Mouse (Mus musculus) heart, adult 2 months (tissue): ENCODE measurements around the gene Meis2.

Experiments used
- CTCF ChIP-seq: fragments of 200-600 bp; IDR thresholded peaks from 2 replicates; pipeline ENCODE4 v1.8.1; 2022; ENCODE audit warnings: antibody characterized with exemption, mild to moderate bottlenecking, moderate library complexity
- EP300 ChIP-seq: fragments of 200-500 bp; IDR thresholded peaks from 2 replicates; pipeline ENCODE4 v1.6.1; 2011; ENCODE audit warnings: low read depth, low read length, control low read depth; ENCODE audit not compliant: insufficient read depth

GRCm38 (mm10) chr2:115918561-115918960 lies 147.1 kb downstream of the Meis2 start:
- no peak for TF ChIP-seq CTCF
- TF ChIP-seq EP300, result no peak
